Mouse (Mus musculus) C2C12 (cell line): ENCODE measurements around the gene Ufc1.

ENCODE experiments used
- MYOD1 ChIP-seq: IDR thresholded peaks from one replicate; pipeline ENCODE4 v1.6.1; 2011; ENCODE audit warnings: low read depth; ENCODE audit not compliant: control insufficient read depth, insufficient read length
- USF1 ChIP-seq: IDR thresholded peaks from one replicate; pipeline ENCODE4 v1.6.1; 2011; ENCODE audit warnings: low read depth, mild to moderate bottlenecking, control low read depth, moderate library complexity

DNA sequence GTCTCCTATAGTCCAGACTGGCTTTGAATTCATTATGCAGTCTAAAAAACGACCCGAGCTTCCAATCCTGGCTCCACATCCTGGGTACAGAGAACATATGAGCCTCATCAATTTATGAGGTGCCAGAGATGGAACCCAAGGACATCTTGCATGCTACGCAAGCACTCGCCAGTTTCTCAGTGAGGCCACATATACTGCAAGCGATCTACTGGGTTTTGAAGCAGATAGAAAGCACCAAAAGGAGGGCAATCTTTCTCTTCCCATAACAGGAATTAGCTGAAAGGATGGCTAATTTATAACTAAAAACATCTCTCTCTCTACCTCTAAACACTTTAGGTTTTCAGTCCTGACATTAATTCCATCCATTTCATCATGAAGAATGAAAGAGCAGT, 922 bp downstream of the Ufc1 start:
- TF ChIP-seq MYOD1: no peak
- TF ChIP-seq USF1: no peak
